Mouse (Mus musculus): Measurements from ENCODE around the gene Cldn34b1.
"Not testable (repeated sequence)": the region's sequence is repeated elsewhere in the genome, so short reads cannot be mapped to it uniquely, and the experiment has no call there.

The Cldn34b1 gene

DNA sequence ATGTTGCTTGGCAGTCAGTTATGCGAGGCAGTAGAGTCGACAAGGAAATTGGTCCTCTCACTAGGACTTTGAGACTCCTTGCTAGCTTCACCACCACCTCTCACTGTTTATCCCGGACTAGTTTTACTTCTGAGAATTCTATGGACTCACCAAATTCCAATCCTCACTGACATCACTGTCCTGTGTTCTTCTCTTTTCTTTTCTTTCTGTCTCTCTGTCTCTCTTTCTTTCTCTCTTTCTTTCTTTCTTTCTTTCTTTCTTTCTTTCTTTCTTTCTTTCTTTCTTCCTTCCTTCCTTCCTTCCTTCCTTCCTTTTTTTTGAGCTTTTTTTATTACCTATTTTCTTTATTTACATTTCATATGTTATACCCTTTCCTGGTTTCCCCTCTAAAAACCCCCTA, at the start of gene Cldn34b1:
Cldn34b1 (minus strand) TSS at position 101 of the 400 bp plus-strand sequence.
- DNase-seq = not testable (repeated sequence)

- not testable (repeated sequence) for DNase-seq
Observed at GRCm38 (mm10) chrX:154935887-154936286, 45.8 kb upstream of the Cldn34b1 start, which contains the start of gene Magea6. TSS of gene Magea6 (minus strand) at chrX:154935987.
